Mouse (Mus musculus) neural tube, embryonic 13.5 days (tissue): ENCODE data around the gene Cenpa. TPM values are rescaled to one million over a fixed set of nuclear protein-coding genes. Genes with fewer than 3 reads are reported as not detected.

ENCODE experiments used
- ATAC-seq: fragments of 200-750 bp; cut with Nextera tagmentation; 2 replicates; pipeline ENCODE4 v1.8.0; 2017; ENCODE audit warnings: low read depth, mild to moderate bottlenecking, moderate TSS enrichment, moderate library complexity
- H3K27ac ChIP-seq: fragments of 300-500 bp; sonication (generic); replicated peaks from 2 replicates; pipeline ENCODE4 v1.5.1; 2015; ENCODE audit warnings: moderate library complexity, mild to moderate bottlenecking, inconsistent platforms
- H3K27me3 ChIP-seq: fragments of 300-500 bp; sonication (generic); 2 replicates; pipeline ENCODE4 v1.6.1; 2015; ENCODE audit warnings: mild to moderate bottlenecking, inconsistent platforms
- H3K36me3 ChIP-seq: fragments of 300-500 bp; sonication (generic); 2 replicates; pipeline ENCODE4 v1.6.1; 2015; ENCODE audit warnings: mild to moderate bottlenecking, inconsistent platforms
- H3K4me1 ChIP-seq: fragments of 300-500 bp; sonication (generic); replicated peaks from 2 replicates; pipeline ENCODE4 v1.6.1; 2015; ENCODE audit warnings: inconsistent platforms
- H3K4me2 ChIP-seq: fragments of 300-500 bp; sonication (generic); 2 replicates; pipeline ENCODE4 v1.6.1; 2015; ENCODE audit warnings: inconsistent platforms, mild to moderate bottlenecking, moderate library complexity
- H3K4me3 ChIP-seq: fragments of 300-500 bp; sonication (generic); 2 replicates; pipeline ENCODE4 v1.5.1; 2015; ENCODE audit warnings: mild to moderate bottlenecking, inconsistent platforms
- H3K9ac ChIP-seq: fragments of 300-500 bp; sonication (generic); 2 replicates; pipeline ENCODE4 v1.6.1; 2015; ENCODE audit warnings: moderate library complexity, mild to moderate bottlenecking, inconsistent platforms
- H3K9me3 ChIP-seq: fragments of 300-500 bp; sonication (generic); 2 replicates; pipeline ENCODE4 v1.6.1; 2016; ENCODE audit warnings: inconsistent platforms
- WGBS: fragments of 180-500 bp; shearing (Covaris S2); methylation state at CpG from one replicate; pipeline ENCODE4 v1.1.7; 2015; 5-methylcytosine and 5-hydroxymethylcytosine counted together
- polyA plus RNA-seq: library from polyadenylated mRNA; unstranded; fragments of >200 nt; fragmentation: Nextera tagmentation; extraction: Ambion mirVana; gene quantifications from 2 replicates; pipeline ENCODE4 v1.2.1, GENCODE M21; 2015

Gene Cenpa
- 60.2 and 69.1 TPM in 2 replicates for polyA plus RNA-seq

GRCm38 (mm10) chr5:30666391-30667195 is at the start of gene Cenpa:
Gene Cenpa, plus strand, starts transcription at chr5:30666777.
- peak within 1 kb of the TSS; percentile 88 for H3K4me2 ChIP-seq
- H3K9me3 ChIP-seq, result no peaks in the 10 kb centered on the region
- H3K4me1 ChIP-seq, result peaks cover 18% of the 10 kb centered on the region
- ATAC-seq, result peak; percentile 96
- WGBS, result under 1% methylated on average over 40 of the region's 40 CpGs
- peak within 1 kb of the TSS; percentile 74 for H3K4me3 ChIP-seq
- no peaks in the 10 kb centered on the region for H3K27me3 ChIP-seq
- H3K36me3 ChIP-seq, result no peaks in the 10 kb centered on the region
- H3K27ac ChIP-seq, result peak within 1 kb of the TSS; percentile 65
- H3K9ac ChIP-seq, result peak within 1 kb of the TSS; percentile 78

GRCm38 (mm10) chr5:30617357-30617756 is 49.2 kb upstream of the Cenpa start:
- peaks cover 35% of the 10 kb centered on the region for H3K4me1 ChIP-seq
- WGBS, result 41% methylated on average over 3 of the region's 3 CpGs

GRCm38 (mm10) chr5:30617851-30618250 is 48.7 kb upstream of the Cenpa start:
- Histone ChIP-seq H3K36me3 (no peaks in the 10 kb centered on the region), H3K9me3 (no peaks in the 10 kb centered on the region), H3K4me3 (no peak overlapping the region), H3K27ac (no peak overlapping the region), H3K4me1 (peaks cover 40% of the 10 kb centered on the region), H3K4me2 (no peak overlapping the region), H3K9ac (no peak overlapping the region), H3K27me3 (peaks cover 36% of the 10 kb centered on the region)
- 33% methylated on average over 11 of the region's 11 CpGs for WGBS
- ATAC-seq, result no peak

More at GRCm38 (mm10) chr5:30617357-30617756, 49.2 kb upstream of the Cenpa start:
- ATAC-seq, result no peak
- no peak overlapping the region for H3K4me3 ChIP-seq
- peaks cover 31% of the 10 kb centered on the region for H3K27me3 ChIP-seq
- H3K9me3 ChIP-seq, result no peaks in the 10 kb centered on the region
- H3K27ac ChIP-seq, result no peak overlapping the region
- H3K4me2 ChIP-seq, result no peak overlapping the region
- no peak overlapping the region for H3K9ac ChIP-seq
- H3K36me3 ChIP-seq, result no peaks in the 10 kb centered on the region

- H3K36me3 ChIP-seq, result no peaks in the 10 kb centered on the region
- no peaks in the 10 kb centered on the region for H3K9me3 ChIP-seq
- H3K9ac ChIP-seq, result no peak overlapping the region
- WGBS, result 83% methylated on average over 8 of the region's 8 CpGs
- no peak overlapping the region for H3K27ac ChIP-seq
- H3K4me3 ChIP-seq, result no peak overlapping the region
- H3K4me2 ChIP-seq, result no peak overlapping the region
- no peak for ATAC-seq
- H3K27me3 ChIP-seq, result peaks cover 42% of the 10 kb centered on the region
- peaks cover 42% of the 10 kb centered on the region for H3K4me1 ChIP-seq
Measured at GRCm38 (mm10) chr5:30618376-30619003, 48.1 kb upstream of the Cenpa start.

- no peaks in the 10 kb centered on the region for H3K9me3 ChIP-seq
- peaks cover 40% of the 10 kb centered on the region for H3K4me1 ChIP-seq
- no peak overlapping the region for H3K4me2 ChIP-seq
- no peak overlapping the region for H3K9ac ChIP-seq
- H3K4me3 ChIP-seq, result no peak overlapping the region
- no peak overlapping the region for H3K27ac ChIP-seq
- H3K27me3 ChIP-seq, result peaks cover 48% of the 10 kb centered on the region
- no peaks in the 10 kb centered on the region for H3K36me3 ChIP-seq
- WGBS, result 83% methylated on average over 2 of the region's 2 CpGs
- no peak for ATAC-seq
Measured at GRCm38 (mm10) chr5:30619211-30619610, 47.4 kb upstream of the Cenpa start.

GRCm38 (mm10) chr5:30620567-30620966 is 46.0 kb upstream of the Cenpa start:
- Histone ChIP-seq H3K4me2 (no peak overlapping the region), H3K27ac (no peak overlapping the region), H3K36me3 (no peaks in the 10 kb centered on the region), H3K9ac (no peak overlapping the region), H3K4me3 (no peak overlapping the region), H3K4me1 (peaks cover 26% of the 10 kb centered on the region), H3K27me3 (peaks cover 55% of the 10 kb centered on the region), H3K9me3 (no peaks in the 10 kb centered on the region)
- no peak for ATAC-seq
- 98% methylated on average over 20 of the region's 20 CpGs for WGBS

- WGBS, result 90% methylated on average over 9 of the region's 9 CpGs
- H3K4me2 ChIP-seq, result no peak overlapping the region
- H3K36me3 ChIP-seq, result no peaks in the 10 kb centered on the region
- H3K4me3 ChIP-seq, result no peak overlapping the region
- peaks cover 55% of the 10 kb centered on the region for H3K27me3 ChIP-seq
- no peaks in the 10 kb centered on the region for H3K9me3 ChIP-seq
- peaks cover 25% of the 10 kb centered on the region for H3K4me1 ChIP-seq
- no peak overlapping the region for H3K9ac ChIP-seq
- ATAC-seq, result no peak
- H3K27ac ChIP-seq, result no peak overlapping the region
Measured at GRCm38 (mm10) chr5:30621211-30621790, 45.3 kb upstream of the Cenpa start.

- Histone ChIP-seq H3K4me2 (peak overlapping the region; percentile 71), H3K9me3 (no peaks in the 10 kb centered on the region), H3K9ac (peak overlapping the region; percentile 64), H3K4me3 (peak overlapping the region; percentile 37), H3K27ac (no peak overlapping the region), H3K4me1 (peaks cover 22% of the 10 kb centered on the region), H3K36me3 (no peaks in the 10 kb centered on the region), H3K27me3 (peaks cover 55% of the 10 kb centered on the region)
- 0 out of 2 replicates have a peak, but pooled peaks have one; percentile 27 for ATAC-seq
- WGBS, result 41% methylated on average over 22 of the region's 22 CpGs
Measured at GRCm38 (mm10) chr5:30621844-30622176, 44.8 kb upstream of the Cenpa start.

- peak overlapping the region; percentile 37 for H3K4me3 ChIP-seq
- H3K27ac ChIP-seq, result no peak overlapping the region
- no peaks in the 10 kb centered on the region for H3K9me3 ChIP-seq
- H3K36me3 ChIP-seq, result no peaks in the 10 kb centered on the region
- H3K9ac ChIP-seq, result peak overlapping the region; percentile 64
- 1% methylated on average over 69 of the region's 69 CpGs for WGBS
- peaks cover 55% of the 10 kb centered on the region for H3K27me3 ChIP-seq
- H3K4me1 ChIP-seq, result peaks cover 21% of the 10 kb centered on the region
- peak; percentile 29 for ATAC-seq
- H3K4me2 ChIP-seq, result peak overlapping the region; percentile 71
Measured at GRCm38 (mm10) chr5:30622177-30622840, 44.3 kb upstream of the Cenpa start.

- Histone ChIP-seq H3K9ac (peak overlapping the region; percentile 64), H3K4me3 (peak overlapping the region; percentile 37), H3K4me2 (peak overlapping the region; percentile 71), H3K4me1 (peaks cover 18% of the 10 kb centered on the region), H3K36me3 (no peaks in the 10 kb centered on the region), H3K9me3 (no peaks in the 10 kb centered on the region), H3K27ac (no peak overlapping the region), H3K27me3 (peaks cover 54% of the 10 kb centered on the region)
- 4% methylated on average over 10 of the region's 10 CpGs for WGBS
- no peak; the same call in none of the 2 replicates for ATAC-seq
Measured at GRCm38 (mm10) chr5:30622841-30623185, 43.8 kb upstream of the Cenpa start.

- Histone ChIP-seq H3K9me3 (no peaks in the 10 kb centered on the region), H3K4me3 (no peak overlapping the region), H3K27ac (no peak overlapping the region), H3K27me3 (peaks cover 48% of the 10 kb centered on the region), H3K36me3 (no peaks in the 10 kb centered on the region), H3K4me2 (no peak overlapping the region), H3K4me1 (peaks cover 15% of the 10 kb centered on the region), H3K9ac (no peak overlapping the region)
- ATAC-seq, result no peak
- WGBS, result 61% methylated on average over 2 of the region's 2 CpGs
Measured at GRCm38 (mm10) chr5:30623380-30623779, 43.2 kb upstream of the Cenpa start.

- Histone ChIP-seq H3K4me1 (peaks cover 15% of the 10 kb centered on the region), H3K4me3 (no peak overlapping the region), H3K27me3 (peaks cover 45% of the 10 kb centered on the region), H3K4me2 (no peak overlapping the region), H3K9me3 (no peaks in the 10 kb centered on the region), H3K9ac (no peak overlapping the region), H3K36me3 (no peaks in the 10 kb centered on the region), H3K27ac (no peak overlapping the region)
- WGBS, result 33% methylated on average over 1 of the region's 1 CpGs
- no peak for ATAC-seq
Measured at GRCm38 (mm10) chr5:30624311-30624710, 42.3 kb upstream of the Cenpa start.
